Mouse (Mus musculus) embryo, embryonic 11.5 days (tissue): Measurements from ENCODE around the gene Alg13.
A peak's percentile ranks its signal among the peaks of the same experiment; 100 is the strongest.

Experiments
- DNase-seq: peaks from one replicate; pipeline ENCODE4 v3.0.0-alpha.2; 2012; ENCODE audit warnings: low read depth, low spot score

Gene Alg13

GRCm38 (mm10) chrX:144317548-144318163, at the start of gene Alg13:
Alg13 (plus strand) TSS chrX:144317804.
- DNase-seq = peak; percentile 67

- DNase-seq = no peak
Measured at GRCm38 (mm10) chrX:144268606-144269005, 49.0 kb upstream of the Alg13 start.

- no peak for DNase-seq
Measured at GRCm38 (mm10) chrX:144301476-144301875, 16.1 kb upstream of the Alg13 start.

- DNase-seq = no peak
Measured at GRCm38 (mm10) chrX:144305659-144306058, 11.9 kb upstream of the Alg13 start.

DNA sequence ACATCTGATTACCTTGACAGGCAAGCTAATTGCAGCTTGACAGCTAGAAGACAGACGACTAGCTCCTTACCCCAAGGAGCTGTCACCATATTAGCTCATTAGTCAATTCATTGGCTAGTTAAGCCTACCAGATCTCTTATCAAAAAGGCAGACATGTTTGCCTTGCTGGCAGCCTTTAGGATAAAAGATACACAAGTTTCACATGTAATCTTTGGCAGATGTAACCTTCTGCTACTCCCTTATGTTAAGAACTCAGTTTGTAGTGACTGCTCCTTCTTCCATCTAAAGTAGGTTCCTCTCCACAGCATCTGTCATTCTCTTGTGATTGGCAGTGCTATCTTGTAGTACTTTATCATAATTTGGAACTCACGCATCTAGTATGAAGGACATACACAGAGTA, 3.6 kb upstream of the Alg13 start:
- DNase-seq = no peak

- no peak for DNase-seq
Measured at GRCm38 (mm10) chrX:144315028-144315427, 2.6 kb upstream of the Alg13 start.

GRCm38 (mm10) chrX:144316004-144316403, 1.6 kb upstream of the Alg13 start:
- DNase-seq = no peak

DNA sequence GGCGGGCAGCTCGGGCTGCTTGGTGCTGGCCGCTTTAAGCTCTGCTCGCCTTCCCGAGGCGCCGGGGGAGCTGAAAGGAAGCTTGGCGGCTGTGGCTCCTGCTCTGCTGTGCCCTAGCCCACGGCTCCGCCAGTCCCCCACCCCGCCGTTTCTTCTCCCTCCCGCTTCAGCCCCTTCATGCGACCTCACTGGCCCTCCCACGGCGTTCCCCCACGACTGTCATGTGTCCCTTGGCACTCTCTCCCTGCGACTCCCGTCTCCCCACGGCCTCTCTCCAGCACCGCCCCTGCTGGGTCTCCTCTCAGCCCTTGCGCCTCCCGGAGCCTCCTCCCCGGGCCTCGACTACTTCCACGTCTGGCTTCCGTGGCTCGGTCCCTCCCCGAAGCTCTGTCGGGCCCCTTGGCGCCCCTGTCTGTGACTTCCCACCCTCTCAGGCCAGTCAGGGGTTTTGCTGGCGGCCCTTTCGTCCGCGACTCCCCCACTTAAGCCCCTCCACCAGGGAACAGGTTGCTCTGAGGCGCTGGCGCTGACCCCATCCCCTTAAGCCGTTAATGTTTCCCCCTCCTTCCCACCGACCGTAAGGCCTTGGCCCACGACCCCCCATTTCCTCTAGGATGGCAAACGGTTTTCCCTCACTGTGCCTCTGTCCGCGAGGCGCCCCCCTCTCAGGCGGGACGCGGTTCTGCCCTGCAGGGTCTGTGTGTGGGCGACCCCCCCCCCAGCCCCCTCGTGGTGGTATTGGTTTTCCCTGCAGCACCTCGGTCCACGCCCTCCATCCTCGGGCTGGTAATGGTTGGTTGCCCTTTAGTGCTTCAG, 768 bp downstream of the Alg13 start:
- DNase-seq = no peak

- DNase-seq = no peak
Measured at GRCm38 (mm10) chrX:144319366-144319765, 1.8 kb downstream of the Alg13 start.

- no peak for DNase-seq
Measured at GRCm38 (mm10) chrX:144325375-144325774, 7.8 kb downstream of the Alg13 start.

DNA sequence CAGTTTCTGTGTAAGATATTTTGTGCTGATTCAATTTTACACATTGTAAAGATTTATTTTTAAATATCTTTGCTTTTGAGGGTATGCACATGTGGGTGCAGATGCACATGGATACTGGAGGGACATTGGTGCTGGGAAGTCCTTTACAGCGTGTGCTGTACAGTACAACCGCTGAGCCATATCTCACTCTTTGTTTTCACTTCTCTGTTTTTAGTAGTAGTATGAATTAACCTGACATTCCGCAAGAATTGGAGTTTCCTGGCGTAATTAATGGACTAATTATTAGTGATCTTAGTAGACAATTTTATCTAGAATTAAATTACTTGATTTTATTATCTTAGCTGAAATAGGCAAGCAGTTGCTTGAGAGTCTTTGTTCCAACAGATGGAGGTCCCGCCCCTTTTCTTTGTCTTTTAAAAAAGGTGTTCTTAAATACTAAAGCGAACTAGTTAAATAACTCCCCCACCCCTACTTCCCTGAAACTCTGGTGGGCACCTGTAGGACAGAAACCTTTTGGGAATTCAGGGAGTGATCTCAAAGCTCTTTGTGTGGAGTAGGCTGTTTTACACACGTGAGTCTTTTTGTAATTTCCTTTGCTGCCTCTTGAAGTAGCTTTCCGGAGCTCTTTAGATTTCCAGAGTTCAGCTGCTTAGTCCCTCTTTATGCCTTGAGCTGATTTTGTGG, 17.9 kb downstream of the Alg13 start:
- DNase-seq = no peak

DNA sequence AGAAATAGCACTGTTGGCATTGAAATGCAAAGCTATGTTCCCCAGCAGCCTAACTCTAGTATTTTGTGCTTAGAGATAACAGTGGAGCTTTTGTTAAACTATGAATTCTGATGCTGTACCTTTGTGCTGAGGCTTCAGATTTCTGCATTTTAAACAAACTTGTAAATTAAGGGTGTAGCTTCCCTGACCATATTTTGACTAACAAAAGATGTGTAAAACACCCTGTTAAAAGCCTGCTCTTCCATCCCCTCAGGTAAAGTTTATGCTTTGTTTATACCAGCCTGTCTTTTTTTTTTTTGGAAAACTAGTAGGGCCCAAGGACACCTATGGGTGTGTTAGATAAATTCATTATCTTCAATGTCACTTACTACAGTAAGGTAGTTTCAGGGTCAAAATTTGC, 20.3 kb downstream of the Alg13 start:
- no peak for DNase-seq

- no peak for DNase-seq
Measured at GRCm38 (mm10) chrX:144338355-144338754, 20.8 kb downstream of the Alg13 start.

- no peak for DNase-seq
Measured at GRCm38 (mm10) chrX:144374196-144374595, 56.6 kb downstream of the Alg13 start.

GRCm38 (mm10) chrX:144403526-144403925, 85.9 kb downstream of the Alg13 start:
- no peak for DNase-seq

DNA sequence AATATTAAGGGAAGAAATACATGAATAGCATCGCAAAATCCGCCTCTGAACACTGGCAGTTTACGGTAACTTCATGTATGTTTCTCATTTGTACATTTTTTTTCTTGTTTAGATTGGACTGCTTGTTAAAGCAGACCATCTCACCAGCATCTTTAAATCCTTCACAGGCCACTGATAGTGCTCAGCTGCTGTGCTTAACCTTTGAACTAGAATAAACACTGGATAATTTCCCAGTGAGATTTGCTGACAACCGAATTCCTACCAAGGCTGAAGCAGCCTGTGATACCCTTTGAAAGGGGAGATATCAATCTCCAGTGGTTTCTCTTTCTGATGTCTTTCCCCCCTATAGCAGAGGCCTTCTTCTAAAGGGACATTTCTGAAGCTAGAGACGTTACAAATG, 90.4 kb downstream of the Alg13 start:
- DNase-seq = no peak

- no peak for DNase-seq
Measured at GRCm38 (mm10) chrX:144420259-144420658, 102.7 kb downstream of the Alg13 start.

DNA sequence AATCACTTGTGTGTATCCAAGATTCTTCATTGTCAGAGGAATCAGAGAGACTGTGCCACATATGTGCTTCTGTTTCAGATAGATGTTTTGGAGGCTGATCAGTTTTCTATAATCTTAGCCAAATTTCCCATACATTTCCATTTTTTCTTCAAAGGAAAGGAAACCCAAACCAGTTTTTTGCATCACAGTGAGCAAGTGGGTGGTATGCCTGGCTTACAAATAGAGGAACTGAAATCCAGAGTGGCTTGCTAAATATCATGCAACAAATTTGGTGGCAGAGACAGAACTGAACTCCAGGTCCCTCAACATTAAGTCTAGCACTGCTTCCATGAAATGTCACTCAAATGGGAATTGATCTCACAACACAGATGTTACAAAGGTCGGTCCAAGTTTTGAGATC, 103.5 kb downstream of the Alg13 start:
- DNase-seq = no peak

DNA sequence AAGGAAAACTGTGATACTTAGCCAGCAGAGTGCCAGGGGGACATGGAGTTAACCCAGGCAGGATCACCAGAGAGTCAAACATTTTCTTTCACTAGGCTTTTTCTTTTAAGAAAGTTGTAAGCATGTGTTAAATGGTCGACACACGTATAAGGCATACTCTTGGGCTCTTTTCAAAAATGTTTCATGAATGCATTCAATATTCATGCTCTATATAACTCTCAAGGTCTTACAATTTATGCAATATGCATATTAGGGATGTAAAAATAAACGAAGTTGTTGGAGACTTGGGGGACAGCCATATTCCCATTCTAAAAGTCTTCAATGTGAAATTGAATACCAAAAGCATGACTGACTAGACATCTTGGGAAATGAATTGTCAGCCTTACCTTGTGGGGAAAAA, 106.2 kb downstream of the Alg13 start:
- no peak for DNase-seq
